Mouse (Mus musculus) adrenal gland, postnatal 4 days (tissue): ENCODE measurements around the gene Efcab2. TPM values are rescaled to one million over a fixed set of nuclear protein-coding genes. Genes with fewer than 3 reads are reported as not detected.
"Not testable (repeated sequence)": the region's sequence is repeated elsewhere in the genome, so short reads cannot be mapped to it uniquely, and the experiment has no call there.

Experiments
- DNase-seq, 2 experiments: peaks; one replicate each; pipeline ENCODE4 v3.0.0; 2021 to 2022; ENCODE audit warnings: low spot score in 2 of 2, mixed read lengths in 2 of 2
- total RNA-seq, 2 experiments: library from RNA; stranded (reverse); gene quantifications; 2 replicates each; pipeline ENCODE4 v1.2.3; 2021

Gene Efcab2
- total RNA-seq, 2 experiments from 2014 or later, result 3.7 to 4.1 TPM

DNA sequence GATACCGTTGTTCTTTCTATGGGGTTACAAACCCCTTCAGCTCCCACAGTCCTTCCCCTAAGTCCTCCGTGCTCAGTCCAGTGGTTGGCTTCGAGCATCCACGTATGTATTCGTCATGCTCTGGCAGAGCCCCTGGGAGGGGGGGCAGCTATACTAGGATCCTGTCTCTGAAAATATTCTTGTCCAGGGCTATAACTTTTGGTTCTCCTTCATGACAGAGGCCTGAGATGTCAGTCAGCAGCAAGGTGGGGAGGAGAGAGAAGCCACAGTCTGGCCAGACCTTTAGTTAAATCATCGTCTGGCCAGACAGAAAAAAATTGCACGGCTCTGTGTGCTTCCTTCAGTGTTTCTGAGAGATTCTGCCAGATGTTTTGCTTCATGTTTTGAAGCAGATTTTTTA, 5.2 kb upstream of the Efcab2 start:
- no peak for DNase-seq

- DNase-seq, result no peak
Measured at GRCm38 (mm10) chr1:178401960-178402359, 3.9 kb upstream of the Efcab2 start.

DNA sequence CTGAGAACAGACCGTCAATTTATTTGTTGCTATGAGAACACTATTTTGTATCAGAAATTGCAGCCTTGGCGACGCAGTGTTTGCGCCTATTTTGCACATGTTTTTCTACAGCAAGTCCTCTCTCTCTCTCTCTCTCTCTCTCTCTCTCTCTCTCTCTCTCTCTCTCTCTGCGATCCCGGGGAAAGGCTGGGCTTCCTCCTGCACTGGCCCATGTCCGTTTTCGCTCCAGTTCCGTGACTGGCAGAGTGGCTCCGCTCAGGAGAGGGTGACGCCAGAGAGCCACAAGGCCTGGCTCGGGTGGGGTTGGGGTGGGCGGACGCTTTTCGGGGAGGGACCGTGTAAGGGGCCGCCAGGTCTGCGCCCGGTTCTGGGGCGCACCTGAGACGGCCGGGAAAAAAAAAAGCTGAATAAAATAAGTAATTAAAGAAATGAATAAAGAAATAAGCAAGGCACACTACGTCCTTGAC, 407 bp upstream of the Efcab2 start:
- DNase-seq, result peak; percentile 39 to 69

GRCm38 (mm10) chr1:178406765-178407645, 1.1 kb downstream of the Efcab2 start:
- no peak for DNase-seq

DNA sequence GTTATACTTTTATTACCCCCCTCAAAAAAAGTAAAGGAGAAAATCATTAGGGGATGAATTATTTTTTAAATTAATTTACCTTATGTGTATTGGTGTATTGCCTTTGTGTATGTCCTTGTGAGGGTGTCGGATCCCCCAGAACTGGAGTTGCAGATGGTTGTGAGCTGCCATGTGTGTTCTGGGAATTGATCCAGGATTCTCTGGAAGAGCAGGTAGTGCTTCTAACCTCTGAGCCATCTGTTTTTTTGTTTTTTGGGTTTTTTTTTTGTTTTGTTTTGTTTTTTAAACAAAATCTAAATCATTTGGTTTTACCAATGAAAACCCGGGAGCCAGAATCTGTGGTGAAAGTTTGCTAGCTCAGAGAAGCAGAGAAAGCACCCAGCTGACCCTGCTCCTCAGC, 1.8 kb downstream of the Efcab2 start:
- no peak for DNase-seq

DNA sequence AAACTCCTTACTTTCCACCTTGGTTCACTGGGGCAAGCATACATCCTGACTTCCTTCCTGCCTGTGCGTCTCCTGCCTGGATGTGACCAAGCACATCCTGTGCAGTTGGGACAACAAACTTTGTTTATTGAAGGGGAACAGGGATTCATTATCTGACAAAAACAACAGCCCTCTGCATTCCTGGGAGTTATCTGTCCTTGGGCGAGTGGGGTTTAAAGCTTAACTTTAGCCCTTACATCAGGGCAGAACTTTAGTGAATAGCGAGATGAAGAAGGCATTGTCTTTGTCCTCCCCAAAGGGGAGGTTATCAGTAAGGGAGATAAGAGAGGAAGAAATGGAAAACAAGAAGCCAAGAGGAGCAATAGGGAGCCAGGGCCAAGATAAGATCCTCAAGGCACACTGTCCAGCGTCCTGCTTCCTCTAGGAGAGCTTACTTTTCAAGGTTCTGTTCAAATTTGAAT, 3.0 kb downstream of the Efcab2 start:
- no peak for DNase-seq

- DNase-seq, result not testable (repeated sequence)
Measured at GRCm38 (mm10) chr1:178413367-178413766, 7.5 kb downstream of the Efcab2 start.

DNA sequence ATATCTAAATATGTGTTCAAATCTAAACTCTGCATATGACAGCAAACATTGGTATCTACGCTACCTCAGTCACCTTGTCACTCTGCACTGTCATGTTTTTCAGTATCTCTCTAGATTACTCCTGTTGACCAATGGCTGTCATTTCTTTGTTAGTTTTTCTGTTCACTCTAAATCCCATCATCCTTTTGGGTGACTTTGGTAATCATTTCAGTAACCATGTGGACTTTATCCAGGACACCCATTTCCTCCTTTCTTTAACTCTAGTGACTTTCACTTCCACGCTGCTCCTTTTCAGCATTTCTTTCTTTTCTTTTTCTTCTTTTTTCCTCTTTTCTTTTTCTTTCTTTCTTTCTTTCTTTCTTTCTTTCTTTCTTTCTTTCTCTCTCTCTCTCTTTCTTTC, 13.7 kb downstream of the Efcab2 start:
- DNase-seq, result no peak

GRCm38 (mm10) chr1:178423662-178424061, 17.8 kb downstream of the Efcab2 start:
- DNase-seq, result no peak

DNA sequence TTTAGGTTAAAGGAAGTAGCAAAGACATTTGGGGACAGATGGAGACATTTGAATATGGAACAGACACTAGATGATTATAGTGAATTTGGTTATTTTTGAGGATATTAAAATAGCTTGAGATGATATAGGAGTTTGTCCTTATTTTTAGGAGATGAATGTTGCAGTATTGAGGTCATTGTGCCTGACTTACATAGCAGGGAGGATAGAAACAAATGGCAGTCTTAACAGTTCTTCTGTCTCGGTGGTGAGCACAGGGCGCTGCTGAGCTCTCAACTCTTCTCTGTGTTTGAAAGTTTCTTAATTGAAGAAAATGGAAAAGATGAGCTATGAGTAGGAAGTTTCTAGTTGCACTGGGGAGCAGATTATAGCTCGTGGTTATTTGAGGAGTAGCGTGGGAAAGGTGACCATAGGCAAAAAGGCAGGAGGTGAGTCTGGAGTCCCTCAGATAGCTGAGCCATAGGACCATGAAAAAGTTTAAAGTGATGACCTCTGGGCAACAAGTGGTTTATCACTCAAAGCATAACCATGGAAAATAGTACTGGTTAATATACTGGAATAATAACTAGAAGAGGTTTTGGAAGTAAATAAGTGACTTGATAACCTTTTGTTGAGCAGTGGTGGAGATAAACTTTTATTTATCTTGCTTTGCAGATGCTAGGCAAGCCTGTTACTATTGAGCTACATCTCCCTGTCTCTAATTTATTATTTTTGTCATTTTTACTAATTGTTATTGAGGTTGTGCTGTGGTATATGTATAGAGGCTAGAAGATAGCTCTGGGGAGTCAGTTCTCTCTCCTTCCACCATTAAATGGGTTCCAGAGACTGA, 25.9 kb downstream of the Efcab2 start:
- no peak for DNase-seq

- DNase-seq, result no peak
Measured at GRCm38 (mm10) chr1:178433619-178434018, 27.7 kb downstream of the Efcab2 start.

- no peak for DNase-seq
Measured at GRCm38 (mm10) chr1:178444407-178444806, 38.5 kb downstream of the Efcab2 start.

- DNase-seq, result no peak
Measured at GRCm38 (mm10) chr1:178447036-178447435, 41.2 kb downstream of the Efcab2 start.

DNA sequence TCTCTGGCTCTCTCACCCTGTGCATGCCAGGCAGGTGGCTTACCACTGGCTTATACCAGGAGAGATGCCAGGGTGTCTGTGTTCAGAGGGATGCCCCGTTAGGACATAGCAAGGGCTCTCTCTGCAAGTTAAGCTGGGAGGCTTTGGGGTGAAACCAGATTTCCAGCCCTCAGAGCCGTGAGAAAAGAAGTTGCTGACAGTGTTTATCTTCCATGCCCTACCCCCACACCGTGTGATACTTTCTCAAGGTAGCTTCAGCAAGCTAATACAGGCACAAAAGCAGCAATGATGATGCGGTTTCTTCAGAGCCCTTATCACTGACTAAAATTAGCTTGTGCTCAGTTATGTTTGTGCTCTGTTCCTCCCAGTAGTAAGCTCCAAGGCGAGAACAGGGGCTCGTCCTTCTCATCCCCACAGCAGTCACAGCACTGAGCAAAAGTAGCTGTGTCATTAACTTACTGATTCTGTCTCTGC, 42.4 kb downstream of the Efcab2 start:
- DNase-seq, result no peak

DNA sequence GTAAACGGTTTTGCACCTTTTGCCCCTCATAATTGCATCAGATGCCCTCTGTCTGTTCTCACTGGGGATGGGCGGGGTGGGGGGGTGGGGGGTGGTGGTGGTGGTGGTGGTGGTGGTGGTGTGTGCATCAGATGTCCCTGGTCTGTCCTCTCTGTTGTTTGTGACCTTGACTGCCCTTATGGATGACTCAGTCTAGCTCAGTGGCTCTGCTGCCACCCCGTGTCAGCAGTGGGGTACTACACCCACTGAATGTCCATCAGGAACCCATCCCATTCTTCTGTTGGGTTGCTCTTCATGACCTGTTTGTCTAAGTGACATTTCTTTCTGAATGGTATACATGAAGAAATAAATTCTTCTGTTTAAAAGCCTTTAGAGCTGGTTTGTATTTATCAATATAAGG, 43.3 kb downstream of the Efcab2 start:
- DNase-seq, result peak; percentile 52 to 67

DNA sequence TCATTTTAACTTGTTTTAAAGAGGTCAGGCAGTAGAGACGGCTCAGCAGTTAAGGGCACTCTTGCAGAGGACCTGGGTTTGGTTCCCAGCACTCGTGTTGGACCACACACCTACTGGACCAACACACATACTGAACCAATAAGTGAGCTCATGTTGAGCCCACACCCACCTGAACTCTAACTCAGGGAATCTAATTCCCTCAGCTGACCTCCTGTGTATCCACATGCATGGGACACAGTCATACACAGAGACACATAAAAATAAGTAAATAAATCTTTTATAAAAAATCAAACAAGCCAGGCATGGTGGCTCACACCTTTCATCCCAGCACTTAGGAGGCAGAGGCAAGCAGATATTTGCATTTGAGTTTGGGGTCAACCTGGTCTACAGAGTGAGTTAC, 44.0 kb downstream of the Efcab2 start:
- DNase-seq, result no peak

DNA sequence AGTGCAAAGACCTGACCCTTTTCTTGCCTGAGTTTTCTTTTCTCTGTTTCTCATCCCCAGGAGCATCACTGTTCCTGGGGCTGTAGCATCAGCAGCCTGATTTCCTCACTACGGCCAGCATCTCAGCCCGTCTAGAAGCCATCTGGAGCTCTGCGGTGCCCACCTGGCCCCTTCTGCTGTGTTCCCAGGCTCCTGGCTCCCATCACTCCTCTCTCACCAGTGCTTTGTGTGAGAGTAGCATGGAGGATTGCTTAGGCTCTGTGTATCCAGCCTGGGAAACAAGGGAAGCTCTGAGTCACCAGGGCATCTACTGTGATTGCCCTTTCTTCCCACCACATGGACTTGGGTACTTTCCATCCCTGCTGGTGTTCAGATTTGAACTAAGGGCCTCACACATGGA, 48.2 kb downstream of the Efcab2 start:
- no peak for DNase-seq

GRCm38 (mm10) chr1:178455120-178455519, 49.2 kb downstream of the Efcab2 start:
- DNase-seq, result no peak

GRCm38 (mm10) chr1:178458029-178458428, 52.1 kb downstream of the Efcab2 start:
- no peak for DNase-seq

GRCm38 (mm10) chr1:178463712-178464111, 57.8 kb downstream of the Efcab2 start:
- DNase-seq, result peak; percentile 40 to 64

- no peak for DNase-seq
Measured at GRCm38 (mm10) chr1:178464140-178464539, 58.3 kb downstream of the Efcab2 start.

- no peak for DNase-seq
Measured at GRCm38 (mm10) chr1:178467594-178467993, 61.7 kb downstream of the Efcab2 start.
